Mouse (Mus musculus) lung, embryonic 14.5 days (tissue): Measurements from ENCODE around the gene Pimreg. TPM values are rescaled to one million over a fixed set of nuclear protein-coding genes. Genes with fewer than 3 reads are reported as not detected.
A peak's percentile ranks its signal among the peaks of the same experiment; 100 is the strongest.

Source experiments
- ATAC-seq: fragments of 200-750 bp; cut with Nextera tagmentation; 2 replicates; pipeline ENCODE4 v1.8.0; 2017; ENCODE audit warnings: mild to moderate bottlenecking, moderate TSS enrichment, moderate library complexity; ENCODE audit not compliant: insufficient read depth
- DNase-seq: peaks from one replicate; pipeline ENCODE4 v3.0.0-alpha.2; 2015
- H3K27ac ChIP-seq: fragments of 300-500 bp; sonication (generic); 2 replicates; pipeline ENCODE4 v1.5.1; 2014; ENCODE audit warnings: low read depth, mild to moderate bottlenecking, moderate library complexity
- H3K27me3 ChIP-seq: fragments of 300-500 bp; sonication (generic); 2 replicates; pipeline ENCODE4 v1.6.1; 2014; ENCODE audit warnings: low read length, control low read depth; ENCODE audit not compliant: insufficient read depth
- H3K36me3 ChIP-seq: fragments of 300-500 bp; sonication (generic); 2 replicates; pipeline ENCODE4 v1.6.1; 2014; ENCODE audit warnings: control low read depth; ENCODE audit not compliant: insufficient read depth
- H3K4me1 ChIP-seq: fragments of 300-500 bp; sonication (generic); 2 replicates; pipeline ENCODE4 v1.6.1; 2014; ENCODE audit warnings: antibody characterized with exemption, control low read depth; ENCODE audit not compliant: insufficient read depth
- H3K4me2 ChIP-seq: fragments of 300-500 bp; sonication (generic); 2 replicates; pipeline ENCODE4 v1.6.1; 2014; ENCODE audit warnings: mild to moderate bottlenecking
- H3K4me3 ChIP-seq: fragments of 300-500 bp; sonication (generic); 2 replicates; pipeline ENCODE4 v1.5.1; 2014; ENCODE audit warnings: low read depth, low read length
- H3K9ac ChIP-seq: fragments of 300-500 bp; sonication (generic); 2 replicates; pipeline ENCODE4 v1.6.1; 2014
- H3K9me3 ChIP-seq: fragments of 300-500 bp; sonication (generic); 2 replicates; pipeline ENCODE4 v1.6.1; 2016; ENCODE audit warnings: low read depth, low read length, control low read depth
- CTCF ChIP-seq: IDR thresholded peaks from 2 replicates; pipeline ENCODE4 v1.5.1; 2016; ENCODE audit warnings: antibody characterized with exemption, low read depth
- WGBS: fragments of 180-500 bp; shearing (Covaris S2); extraction: QIAGEN DNeasy Blood & Tissue Kit; methylation state at CpG from one replicate; pipeline ENCODE4 v1.1.7; 2014; 5-methylcytosine and 5-hydroxymethylcytosine counted together
- polyA plus RNA-seq: library from polyadenylated mRNA; unstranded; fragments of >200 nt; fragmentation: Nextera tagmentation; extraction: Ambion mirVana; gene quantifications from 2 replicates; pipeline ENCODE4 v1.2.1, GENCODE M21; 2014

The Pimreg gene
- polyA plus RNA-seq, 1 experiment from 2014 or later: 165 TPM

- TF ChIP-seq CTCF: no peak
- H3K4me1 ChIP-seq: no peaks in the 10 kb centered on the region
- no peaks in the 10 kb centered on the region for H3K36me3 ChIP-seq
- no peaks in the 10 kb centered on the region for H3K9me3 ChIP-seq
- H3K9ac ChIP-seq: no peak overlapping the region
- H3K4me3 ChIP-seq: no peak overlapping the region
- H3K27me3 ChIP-seq: no peaks in the 10 kb centered on the region
- ATAC-seq: no peak
- no peak overlapping the region for H3K27ac ChIP-seq
- no peak overlapping the region for H3K4me2 ChIP-seq
- no peak for DNase-seq
- WGBS: 80% methylated on average over 6 of the region's 6 CpGs
Measured at GRCm38 (mm10) chr11:72005547-72005946, 36.3 kb upstream of the Pimreg start.

DNA sequence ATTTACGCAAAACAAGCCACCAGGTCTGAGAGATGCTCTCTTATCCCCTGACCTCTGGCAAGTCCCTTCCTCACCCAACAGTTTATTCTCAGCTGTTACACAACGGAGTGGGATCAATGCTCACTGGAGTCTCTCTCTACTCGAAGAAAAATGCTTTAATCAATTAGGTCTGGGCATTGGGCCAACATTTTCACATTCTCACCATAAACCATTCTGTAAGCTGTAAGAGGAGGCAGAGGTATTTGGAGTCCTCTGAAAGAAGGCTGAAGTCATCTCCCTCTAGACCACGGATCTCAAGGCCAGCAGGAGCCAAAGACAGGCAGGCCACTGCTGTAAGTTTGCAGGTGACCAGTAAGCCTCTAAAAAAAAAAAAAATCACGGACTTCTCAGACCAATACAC, 31.5 kb upstream of the Pimreg start:
- ATAC-seq: no peak
- H3K4me1 ChIP-seq: no peaks in the 10 kb centered on the region
- no peak overlapping the region for H3K4me2 ChIP-seq
- H3K4me3 ChIP-seq: no peak overlapping the region
- DNase-seq: peak; percentile 63
- H3K27ac ChIP-seq: no peak overlapping the region
- TF ChIP-seq CTCF: no peak
- H3K9me3 ChIP-seq: no peaks in the 10 kb centered on the region
- no peaks in the 10 kb centered on the region for H3K27me3 ChIP-seq
- no peak overlapping the region for H3K9ac ChIP-seq
- no peaks in the 10 kb centered on the region for H3K36me3 ChIP-seq
- 23% methylated on average over 5 of the region's 5 CpGs for WGBS

- no peak for ATAC-seq
- no peak for TF ChIP-seq CTCF
- no peaks in the 10 kb centered on the region for H3K27me3 ChIP-seq
- H3K4me3 ChIP-seq: no peak overlapping the region
- H3K4me2 ChIP-seq: no peak overlapping the region
- H3K36me3 ChIP-seq: no peaks in the 10 kb centered on the region
- H3K4me1 ChIP-seq: no peaks in the 10 kb centered on the region
- H3K9ac ChIP-seq: no peak overlapping the region
- no peaks in the 10 kb centered on the region for H3K9me3 ChIP-seq
- no peak for DNase-seq
- H3K27ac ChIP-seq: no peak overlapping the region
- WGBS: 30% methylated on average over 9 of the region's 9 CpGs
Measured at GRCm38 (mm10) chr11:72010940-72011722, 30.7 kb upstream of the Pimreg start.

GRCm38 (mm10) chr11:72011955-72012354, 29.9 kb upstream of the Pimreg start:
- Histone ChIP-seq H3K4me1 (no peaks in the 10 kb centered on the region), H3K9me3 (no peaks in the 10 kb centered on the region), H3K9ac (no peak overlapping the region), H3K4me2 (no peak overlapping the region), H3K36me3 (no peaks in the 10 kb centered on the region), H3K4me3 (no peak overlapping the region), H3K27ac (no peak overlapping the region), H3K27me3 (no peaks in the 10 kb centered on the region)
- 64% methylated on average over 1 of the region's 1 CpGs for WGBS
- ATAC-seq: no peak
- DNase-seq: no peak
- TF ChIP-seq CTCF: no peak

- no peak overlapping the region for H3K27ac ChIP-seq
- no peak overlapping the region for H3K9ac ChIP-seq
- H3K27me3 ChIP-seq: no peaks in the 10 kb centered on the region
- no peak for TF ChIP-seq CTCF
- DNase-seq (no peak), ATAC-seq (no peak)
- H3K9me3 ChIP-seq: no peaks in the 10 kb centered on the region
- WGBS: 75% methylated on average over 4 of the region's 4 CpGs
- H3K4me1 ChIP-seq: no peaks in the 10 kb centered on the region
- no peak overlapping the region for H3K4me3 ChIP-seq
- H3K4me2 ChIP-seq: no peak overlapping the region
- no peaks in the 10 kb centered on the region for H3K36me3 ChIP-seq
Measured at GRCm38 (mm10) chr11:72014674-72015073, 27.2 kb upstream of the Pimreg start.

DNA sequence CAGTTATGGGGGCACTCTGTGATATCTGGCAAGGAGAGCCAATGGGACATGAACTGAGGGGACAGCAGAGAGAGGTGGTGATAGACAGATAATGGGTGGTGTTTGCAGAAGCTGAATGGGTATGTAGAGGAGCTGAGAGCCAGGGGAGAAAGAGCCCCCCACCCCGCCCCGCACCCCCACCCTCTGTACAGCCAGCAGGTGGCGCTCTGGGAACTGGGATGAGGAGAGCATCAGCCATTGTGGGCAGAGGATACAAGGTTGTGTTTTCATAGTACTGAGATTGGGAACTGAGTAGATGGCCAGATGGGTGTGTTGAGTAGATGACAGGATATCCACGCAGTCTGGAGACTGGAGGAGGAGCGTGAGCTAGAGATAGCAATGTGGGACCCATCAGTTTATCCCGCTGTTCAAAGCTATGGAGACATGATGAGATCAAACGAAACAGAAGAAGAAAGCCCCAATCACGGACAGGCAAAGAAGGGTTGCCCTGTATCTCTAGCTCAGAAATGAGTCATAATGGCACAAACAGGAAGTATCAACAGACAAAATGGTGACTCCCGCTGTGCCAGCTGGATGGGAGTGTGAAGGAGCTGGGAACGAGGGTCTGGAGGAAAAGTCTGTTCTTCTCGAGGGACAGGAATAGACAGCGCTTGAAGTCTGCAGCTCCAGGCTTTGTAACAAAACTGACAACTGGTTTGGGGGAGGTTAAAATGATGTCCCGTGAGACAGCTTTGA, 25.1 kb upstream of the Pimreg start:
- 74% methylated on average over 13 of the region's 13 CpGs for WGBS
- no peaks in the 10 kb centered on the region for H3K9me3 ChIP-seq
- DNase-seq (no peak), ATAC-seq (no peak)
- no peak overlapping the region for H3K9ac ChIP-seq
- H3K4me3 ChIP-seq: no peak overlapping the region
- no peaks in the 10 kb centered on the region for H3K27me3 ChIP-seq
- H3K27ac ChIP-seq: no peak overlapping the region
- no peaks in the 10 kb centered on the region for H3K4me1 ChIP-seq
- no peak overlapping the region for H3K4me2 ChIP-seq
- no peaks in the 10 kb centered on the region for H3K36me3 ChIP-seq
- 0 out of 2 replicates have a peak, but pooled peaks have one; percentile 7 for TF ChIP-seq CTCF

- H3K4me1 ChIP-seq: no peaks in the 10 kb centered on the region
- H3K27ac ChIP-seq: no peak overlapping the region
- no peak overlapping the region for H3K9ac ChIP-seq
- H3K36me3 ChIP-seq: no peaks in the 10 kb centered on the region
- no peak for TF ChIP-seq CTCF
- no peaks in the 10 kb centered on the region for H3K27me3 ChIP-seq
- H3K4me3 ChIP-seq: no peak overlapping the region
- ATAC-seq (no peak), DNase-seq (no peak)
- H3K4me2 ChIP-seq: no peak overlapping the region
- 76% methylated on average over 9 of the region's 9 CpGs for WGBS
- H3K9me3 ChIP-seq: no peaks in the 10 kb centered on the region
Measured at GRCm38 (mm10) chr11:72017253-72017601, 24.6 kb upstream of the Pimreg start.
